Mouse (Mus musculus): ENCODE results near the gene Sox2. TPM values are rescaled to one million over a fixed set of nuclear protein-coding genes. Genes with fewer than 3 reads are reported as not detected.

Sox2 gene
- total RNA-seq, 2 experiments from 2014 or later, result 0.39 TPM; not detected in 1

GRCm38 (mm10) chr3:34656813-34657700 lies 6.9 kb downstream of the Sox2 start:
- intact Hi-C loops (cut with DNase I; ENCODE audit: low total_unique reads), result no loop called here

GRCm38 (mm10) chr3:34657701-34658090 lies 7.5 kb downstream of the Sox2 start:
- intact Hi-C loops (cut with DNase I; ENCODE audit: low total_unique reads), result no loop called here
- no peak for DNase-seq

More at GRCm38 (mm10) chr3:34656813-34657700, 6.9 kb downstream of the Sox2 start:
- no peak for DNase-seq

- intact Hi-C loops (cut with DNase I; ENCODE audit: low total_unique reads), result no loop called here
- no peak for DNase-seq
Measured at GRCm38 (mm10) chr3:34658241-34658965, 8.2 kb downstream of the Sox2 start.

- intact Hi-C loops (cut with DNase I; ENCODE audit: low total_unique reads), result no loop called here
- DNase-seq, result no peak
Measured at GRCm38 (mm10) chr3:34658966-34659535, 8.8 kb downstream of the Sox2 start.

- intact Hi-C loops (cut with DNase I; ENCODE audit: low total_unique reads), result no loop called here
- DNase-seq, result no peak
Measured at GRCm38 (mm10) chr3:34659861-34660260, 9.7 kb downstream of the Sox2 start.

GRCm38 (mm10) chr3:34660542-34661290 lies 10.5 kb downstream of the Sox2 start:
- DNase-seq, result no peak
- intact Hi-C loops (cut with DNase I; ENCODE audit: low total_unique reads), result no loop called here

- DNase-seq, result no peak
- intact Hi-C loops (cut with DNase I; ENCODE audit: low total_unique reads), result no loop called here
Measured at GRCm38 (mm10) chr3:34661341-34662007, 11.3 kb downstream of the Sox2 start.

- intact Hi-C loops (cut with DNase I; ENCODE audit: low total_unique reads), result no loop called here
- no peak for DNase-seq
Measured at GRCm38 (mm10) chr3:34662008-34662711, 12.0 kb downstream of the Sox2 start.

GRCm38 (mm10) chr3:34662712-34663655 lies 12.8 kb downstream of the Sox2 start:
- no peak for DNase-seq
- intact Hi-C loops (cut with DNase I; ENCODE audit: low total_unique reads), result no loop called here

GRCm38 (mm10) chr3:34663701-34664635 lies 13.8 kb downstream of the Sox2 start:
- DNase-seq, result no peak
- intact Hi-C loops (cut with DNase I; ENCODE audit: low total_unique reads), result no loop called here

GRCm38 (mm10) chr3:34664636-34665531 lies 14.7 kb downstream of the Sox2 start:
- intact Hi-C loops (cut with DNase I; ENCODE audit: low total_unique reads), result no loop called here
- no peak for DNase-seq

GRCm38 (mm10) chr3:34665751-34666665 lies 15.8 kb downstream of the Sox2 start:
- no peak for DNase-seq
- intact Hi-C loops (cut with DNase I; ENCODE audit: low total_unique reads), result no loop called here

GRCm38 (mm10) chr3:34667180-34667579 lies 17.0 kb downstream of the Sox2 start:
- intact Hi-C loops (cut with DNase I; ENCODE audit: low total_unique reads), result no loop called here
- DNase-seq, result no peak

Data from gastrocnemius, postnatal 14 days (tissue).